In the genomic region with DNA sequence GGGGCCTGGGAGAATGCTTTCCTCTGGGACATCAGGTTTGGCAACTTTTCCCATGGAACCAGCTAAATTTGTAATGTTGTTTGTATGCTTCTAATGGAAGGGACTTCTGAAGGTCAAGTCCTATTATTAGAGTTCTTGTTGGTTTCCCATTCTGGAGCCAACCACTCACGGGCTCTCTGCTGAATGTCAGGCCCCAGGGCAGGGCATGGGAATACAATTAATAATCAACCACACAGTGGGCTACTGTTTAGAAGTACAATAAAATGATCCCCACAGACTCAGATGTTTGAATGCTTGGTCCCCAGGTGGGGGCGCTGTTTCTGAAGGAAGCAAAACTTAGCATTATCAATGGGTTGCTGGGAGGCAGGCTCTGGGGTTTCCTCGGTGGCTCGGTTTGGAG, we compare ENCODE assay signal across 21 mouse cellular contexts.
A peak's percentile ranks its signal among the peaks of the same experiment; 100 is the strongest.
DNase-seq lines count a peak whose midpoint lies in the region; ATAC-seq and TF ChIP-seq lines count a peak whose summit lies in the region.
"Had no signal": no experiment of that assay in that cellular context is flagged by ENCODE, and none has a peak within 500 bp of the region (broad histone marks: within the 10 kb centered on the region; RNA-seq: fewer than 3 reads in every experiment).

No protein-coding gene starts in this region.

- no peak overlapping the region for H3K4me3 ChIP-seq in heart, embryonic 12.5 days
- H3K4me3 ChIP-seq in kidney, adult 2 months (ENCODE audit: insufficient read depth, low read depth, low read length): no peak overlapping the region
- H3K4me3 ChIP-seq in kidney, embryonic 14.5 days (ENCODE audit: low read length): no peak overlapping the region
- H3K4me3 ChIP-seq: embryonic facial prominence, embryonic 10.5 days; forebrain, embryonic 13.5 days; gastrocnemius, adult 2 months; heart, embryonic 10.5 days; heart, embryonic 15.5 days; hindbrain, embryonic 10.5 days had no signal

- TF ChIP-seq POLR2A in kidney, adult 2 months (IDR thresholded peaks at IDR 0.05; ENCODE audit: low read depth, low read length): no peak

- 89% methylated on average over 4 of the region's 4 CpGs for whole genome bisulfite sequencing in heart, embryonic 12.5 days
- 82% methylated on average over 4 of the region's 4 CpGs for WGBS in kidney, adult 2 months
- WGBS in kidney, embryonic 14.5 days: 85% methylated on average over 4 of the region's 4 CpGs

- no peaks in the 10 kb centered on the region for H3K4me1 ChIP-seq in heart, embryonic 12.5 days (replicated peaks)
- no peaks in the 10 kb centered on the region for H3K4me1 ChIP-seq in kidney, adult 2 months (ENCODE audit: control insufficient read depth, insufficient read depth, low read length)
- H3K4me1 ChIP-seq in kidney, embryonic 14.5 days (ENCODE audit: control insufficient read depth, insufficient read depth, low read length): no peaks in the 10 kb centered on the region
- H3K4me1 ChIP-seq: heart, embryonic 10.5 days; heart, embryonic 15.5 days had no signal

- no peak for ATAC-seq in heart, embryonic 12.5 days (ENCODE audit: insufficient number of reproducible peaks, low FRiP score)
- ATAC-seq in kidney, embryonic 14.5 days (ENCODE audit: low FRiP score, low TSS enrichment): no peak
- ATAC-seq in megakaryocyte progenitor cell, adult 5-6 weeks (replicated peaks; ENCODE audit: poor library complexity): no peak
- ATAC-seq: forebrain, embryonic 13.5 days; forebrain, postnatal 0 days; Patski had no signal

- H3K27me3 ChIP-seq in heart, embryonic 12.5 days (replicated peaks): no peaks in the 10 kb centered on the region
- H3K27me3 ChIP-seq in kidney, adult 2 months (replicated peaks; ENCODE audit: control insufficient read depth, insufficient read depth, low read length): no peaks in the 10 kb centered on the region
- H3K27me3 ChIP-seq in kidney, embryonic 14.5 days (ENCODE audit: control insufficient read depth, insufficient read depth, low read length): no peaks in the 10 kb centered on the region
- H3K27me3 ChIP-seq: CH12.LX; forebrain, embryonic 13.5 days; heart, embryonic 15.5 days; Patski had no signal

- H3K9ac ChIP-seq in heart, embryonic 12.5 days: no peak overlapping the region
- no peak overlapping the region for H3K9ac ChIP-seq in kidney, embryonic 14.5 days (ENCODE audit: low read depth, low read length)
- H3K9ac ChIP-seq: forebrain, embryonic 13.5 days; forebrain, postnatal 0 days; heart, embryonic 15.5 days; hindbrain, embryonic 14.5 days had no signal

- H3K27ac ChIP-seq in heart, embryonic 12.5 days (ENCODE audit: poor library complexity, severe bottlenecking): no peak overlapping the region
- H3K27ac ChIP-seq in kidney, adult 2 months (ENCODE audit: insufficient read depth, low read depth, low read length): no peak overlapping the region
- no peak overlapping the region for H3K27ac ChIP-seq in kidney, embryonic 14.5 days (ENCODE audit: low read depth, low read length)
- H3K27ac ChIP-seq: embryonic facial prominence, embryonic 10.5 days; forebrain, embryonic 13.5 days; gastrocnemius, adult 2 months; heart, embryonic 10.5 days; heart, embryonic 15.5 days; hindbrain, embryonic 10.5 days; hindbrain, embryonic 14.5 days had no signal

- no peak for TF ChIP-seq CTCF in kidney, adult 2 months (conservative IDR thresholded peaks at IDR 0.05; ENCODE audit: insufficient read depth, insufficient read length, low read depth, low read length)

- H3K4me2 ChIP-seq in heart, embryonic 12.5 days: no peak overlapping the region
- no peak overlapping the region for H3K4me2 ChIP-seq in kidney, embryonic 14.5 days (replicated peaks; ENCODE audit: low read depth, low read length)
- H3K4me2 ChIP-seq: forebrain, embryonic 13.5 days; heart, embryonic 15.5 days; hindbrain, embryonic 14.5 days had no signal

- DNase-seq in heart, adult 18-20 months: peak; percentile 5 to 12
- DNase-seq in kidney, adult 2 months: peak; percentile 48
- peak; percentile 50 for DNase-seq in kidney, adult 9 months
- DNase-seq in kidney, postnatal 36 days: peak; percentile 20 to 45
- DNase-seq: adrenal gland, adult 8-10 months; cerebellum, adult 2 months; cerebellum, postnatal 10 days; forebrain, postnatal 0 days; gastrocnemius, adult 2 months; gastrocnemius, postnatal 25 days had no signal

- H3K36me3 ChIP-seq in heart, embryonic 12.5 days: no peaks in the 10 kb centered on the region
- H3K36me3 ChIP-seq in kidney, adult 2 months (ENCODE audit: control insufficient read depth, insufficient read depth, low read length): no peaks in the 10 kb centered on the region
- H3K36me3 ChIP-seq in kidney, embryonic 14.5 days (ENCODE audit: control insufficient read depth, insufficient read depth, low read length): no peaks in the 10 kb centered on the region
- H3K36me3 ChIP-seq: embryonic facial prominence, embryonic 10.5 days; heart, embryonic 10.5 days; heart, embryonic 15.5 days; hindbrain, embryonic 10.5 days had no signal

- peaks cover 27% of the 10 kb centered on the region for H3K9me3 ChIP-seq in heart, embryonic 12.5 days (replicated peaks)
- no peaks in the 10 kb centered on the region for H3K9me3 ChIP-seq in kidney, embryonic 14.5 days (ENCODE audit: control insufficient read depth, low read length)
